ENCODE assay signal across 8 mouse cellular contexts in the genomic region with DNA sequence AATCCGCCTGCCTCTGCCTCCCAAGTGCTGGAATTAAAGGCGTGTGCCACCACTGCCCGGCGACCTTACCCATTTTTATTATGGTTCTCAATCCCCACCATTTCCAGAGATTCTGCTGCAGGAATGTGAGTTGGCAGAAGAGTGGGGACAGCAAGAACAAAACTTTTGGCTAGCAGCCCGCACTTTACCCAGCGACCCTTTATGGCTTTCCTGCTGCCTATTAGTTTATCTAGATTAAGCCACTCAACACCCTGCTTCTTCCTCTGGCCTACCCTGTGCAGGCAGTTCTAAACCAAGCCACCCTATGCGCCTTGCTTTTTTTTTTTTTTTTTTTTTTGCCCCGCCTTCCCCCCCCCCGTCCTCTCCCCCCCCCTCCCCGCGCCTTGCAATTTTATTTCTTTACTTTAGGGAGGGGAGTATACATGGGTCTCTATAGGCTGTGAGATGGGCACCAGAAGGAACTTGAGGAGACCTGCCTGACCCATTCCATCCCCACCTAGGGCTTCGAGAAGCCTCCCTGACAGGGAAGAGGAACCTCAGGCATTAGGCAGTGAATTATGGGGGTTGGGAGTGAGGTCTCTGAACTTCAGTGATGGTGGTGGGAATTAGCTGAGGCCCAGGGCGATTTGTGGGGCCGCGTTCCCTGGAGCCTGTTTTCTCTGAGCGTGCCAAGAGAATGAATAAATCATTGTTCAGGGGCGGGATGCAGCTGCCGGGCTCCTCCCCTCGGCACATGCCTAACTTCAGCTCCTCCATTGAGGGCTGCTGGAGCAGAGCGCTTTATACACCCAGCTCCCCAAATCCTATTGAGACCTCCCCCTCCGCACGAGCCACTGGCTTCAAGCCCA. TPM values are rescaled to one million over a fixed set of nuclear protein-coding genes. Genes with fewer than 3 reads are reported as not detected.
DNase-seq lines count a peak whose midpoint lies in the region; ATAC-seq and TF ChIP-seq lines count a peak whose summit lies in the region.

No protein-coding gene starts in this region.

- H3K27me3 ChIP-seq in forebrain, embryonic 13.5 days = peaks cover 53% of the 10 kb centered on the region
- H3K27me3 ChIP-seq in limb, embryonic 14.5 days (ENCODE audit: control insufficient read depth, insufficient read depth, low read length) = no peaks in the 10 kb centered on the region
- peaks cover 23% of the 10 kb centered on the region for H3K27me3 ChIP-seq in neural tube, embryonic 13.5 days

- 19% methylated on average over 19 of the region's 22 CpGs for WGBS in forebrain, embryonic 13.5 days
- 23% methylated on average over 21 of the region's 22 CpGs for WGBS in limb, embryonic 14.5 days
- WGBS in neural tube, embryonic 13.5 days = 25% methylated on average over 19 of the region's 22 CpGs

- ATAC-seq in forebrain, embryonic 13.5 days = peak; percentile 96
- ATAC-seq in limb, embryonic 14.5 days (ENCODE audit: low FRiP score, low read depth) = peak; percentile 77
- peak; percentile 87 for ATAC-seq in neural tube, embryonic 13.5 days (ENCODE audit: low read depth)

- H3K27ac ChIP-seq in forebrain, embryonic 13.5 days = peak overlapping the region; percentile 25
- H3K27ac ChIP-seq in limb, embryonic 14.5 days (replicated peaks; ENCODE audit: low read depth, low read length) = no peak overlapping the region
- H3K27ac ChIP-seq in neural tube, embryonic 13.5 days (replicated peaks) = no peak overlapping the region

- peaks cover 14% of the 10 kb centered on the region for H3K4me1 ChIP-seq in forebrain, embryonic 13.5 days
- peaks cover 8% of the 10 kb centered on the region; the same call in 1 of the 2 replicates for H3K4me1 ChIP-seq in limb, embryonic 14.5 days (ENCODE audit: control insufficient read depth, insufficient read depth, low read length)
- peaks cover 13% of the 10 kb centered on the region for H3K4me1 ChIP-seq in neural tube, embryonic 13.5 days (replicated peaks)

- no peaks in the 10 kb centered on the region for H3K36me3 ChIP-seq in forebrain, embryonic 13.5 days (ENCODE audit: poor library complexity, severe bottlenecking)
- no peaks in the 10 kb centered on the region for H3K36me3 ChIP-seq in limb, embryonic 14.5 days (ENCODE audit: control insufficient read depth, insufficient read depth, low read length)
- no peaks in the 10 kb centered on the region for H3K36me3 ChIP-seq in neural tube, embryonic 13.5 days

- H3K4me3 ChIP-seq in forebrain, embryonic 13.5 days = peak overlapping the region; percentile 6; the same call in 1 of the 2 replicates
- H3K4me3 ChIP-seq in limb, embryonic 14.5 days (replicated peaks; ENCODE audit: low read length) = peak overlapping the region; percentile 17; the same call in 1 of the 2 replicates
- H3K4me3 ChIP-seq in neural tube, embryonic 13.5 days = no peak overlapping the region

- peak overlapping the region; percentile 49 for H3K4me2 ChIP-seq in forebrain, embryonic 13.5 days
- peak overlapping the region; percentile 50 for H3K4me2 ChIP-seq in limb, embryonic 14.5 days (replicated peaks; ENCODE audit: low read depth, low read length, severe bottlenecking)
- H3K4me2 ChIP-seq in neural tube, embryonic 13.5 days = peak overlapping the region; percentile 46

- DNase-seq in urinary bladder, adult 2 months (ENCODE audit: low spot score) = peak; percentile 27
- no peak for DNase-seq in urinary bladder, postnatal 10 days (ENCODE audit: low spot score)
- peak; percentile 41 for DNase-seq in kidney, adult 11 months
- DNase-seq in limb, embryonic 14.5 days (ENCODE audit: low spot score) = peak; percentile 61
- no peak for DNase-seq in cerebellum, adult 9-10 months
- DNase-seq in B cell, adult 2 months = no peak

- TF ChIP-seq POLR2A in limb, embryonic 14.5 days (IDR thresholded peaks at IDR 0.05; ENCODE audit: borderline replicate concordance, extremely low read depth, insufficient read depth, insufficient read length) = no peak

- no peaks in the 10 kb centered on the region for H3K9me3 ChIP-seq in forebrain, embryonic 13.5 days (replicated peaks)
- no peaks in the 10 kb centered on the region for H3K9me3 ChIP-seq in limb, embryonic 14.5 days (ENCODE audit: control insufficient read depth, low read length)
- H3K9me3 ChIP-seq in neural tube, embryonic 13.5 days = no peaks in the 10 kb centered on the region

- H3K9ac ChIP-seq in forebrain, embryonic 13.5 days = peak overlapping the region; percentile 28; the same call in 1 of the 2 replicates
- no peak overlapping the region; the same call in 1 of the 2 replicates for H3K9ac ChIP-seq in limb, embryonic 14.5 days (ENCODE audit: low read depth, low read length, severe bottlenecking)
- H3K9ac ChIP-seq in neural tube, embryonic 13.5 days = peak overlapping the region; percentile 52; the same call in 1 of the 2 replicates

RNA-seq across cellular contexts. Expression of a gene that starts 7.8 kb away (rescaled TPM):
- 20.7 and 26.9 TPM in 2 replicates for polyA plus RNA-seq in urinary bladder, adult 2 months (2012; rRNA removed)
- polyA plus RNA-seq in forebrain, embryonic 13.5 days (2015; fragmentation: Nextera tagmentation; extraction: Ambion mirVana) = 2.2 and 2.4 TPM in 2 replicates
- 11.7 and 12.1 TPM in 2 replicates for polyA plus RNA-seq in limb, embryonic 14.5 days (2012; rRNA removed)
- polyA plus RNA-seq in limb, embryonic 14.5 days (2014; fragmentation: Nextera tagmentation; extraction: Ambion mirVana) = 4.8 and 5.4 TPM in 2 replicates
- 7.2 and 7.6 TPM in 2 replicates for polyA plus RNA-seq in neural tube, embryonic 13.5 days (2015; fragmentation: Nextera tagmentation; extraction: Ambion mirVana)

RNA-seq across cellular contexts. Expression of a gene that starts 45.1 kb away (rescaled TPM):
- 0.74 and 0.81 TPM in 2 replicates for polyA plus RNA-seq in urinary bladder, adult 2 months (2012; rRNA removed)
- 41.9 and 43.3 TPM in 2 replicates for polyA plus RNA-seq in forebrain, embryonic 13.5 days (2015; fragmentation: Nextera tagmentation; extraction: Ambion mirVana)
- 12.0 and 22.6 TPM in 2 replicates for polyA plus RNA-seq in limb, embryonic 14.5 days (2012; rRNA removed)
- 34.2 and 39.2 TPM in 2 replicates for polyA plus RNA-seq in limb, embryonic 14.5 days (2014; fragmentation: Nextera tagmentation; extraction: Ambion mirVana)
- 6.5 and 8.6 TPM in 2 replicates for polyA plus RNA-seq in neural tube, embryonic 13.5 days (2015; fragmentation: Nextera tagmentation; extraction: Ambion mirVana)

Comparison
In these comparisons a context has a peak if more than half of its experiments do, and no peak if none do; other contexts are left out.
1. DNase-seq: peak in urinary bladder, adult 2 months (single experiment), kidney, adult 11 months (single experiment) and limb, embryonic 14.5 days (single experiment); none in urinary bladder, postnatal 10 days (single experiment), cerebellum, adult 9-10 months (single experiment) and B cell, adult 2 months (0 of 2).
2. Peak in every context shown above with its lines, with median percentiles within 50 percentile points of each other: ATAC-seq and H3K4me2 ChIP-seq.